Mouse (Mus musculus) brain, embryonic 14.5 days (tissue): ENCODE results near the gene Jtb. TPM values are rescaled to one million over a fixed set of nuclear protein-coding genes. Genes with fewer than 3 reads are reported as not detected.

Source experiments
- DNase-seq: peaks from one replicate; pipeline ENCODE4 v3.0.0-alpha.2; 2011; ENCODE audit warnings: low read depth
- CTCF ChIP-seq: fragments of 200-500 bp; IDR thresholded peaks from 2 replicates; pipeline ENCODE4 v1.5.1; 2012; ENCODE audit warnings: inconsistent platforms, mild to moderate bottlenecking, moderate library complexity, borderline replicate concordance; ENCODE audit not compliant: insufficient read depth, insufficient read length; ENCODE audit errors: extremely low read depth
- POLR2A ChIP-seq: fragments of 200-500 bp; IDR thresholded peaks from 2 replicates; pipeline ENCODE4 v1.6.1; 2012; ENCODE audit warnings: mild to moderate bottlenecking, inconsistent platforms, borderline replicate concordance; ENCODE audit not compliant: poor library complexity, insufficient read depth, insufficient read length, severe bottlenecking; ENCODE audit errors: extremely low read depth
- polyA plus RNA-seq: library from polyadenylated mRNA; depleted of rRNA; stranded (reverse); fragments of >200 nt; gene quantifications from 2 replicates; pipeline ENCODE4 v1.2.3, GENCODE M21; 2012

Jtb gene
- polyA plus RNA-seq, 1 experiment = 48.4 TPM

- TF ChIP-seq CTCF (no peak), POLR2A (no peak)
- DNase-seq = no peak
These were observed 35.7 kb downstream of the Jtb start for GRCm38 (mm10) chr3:90266901-90267775.

DNA sequence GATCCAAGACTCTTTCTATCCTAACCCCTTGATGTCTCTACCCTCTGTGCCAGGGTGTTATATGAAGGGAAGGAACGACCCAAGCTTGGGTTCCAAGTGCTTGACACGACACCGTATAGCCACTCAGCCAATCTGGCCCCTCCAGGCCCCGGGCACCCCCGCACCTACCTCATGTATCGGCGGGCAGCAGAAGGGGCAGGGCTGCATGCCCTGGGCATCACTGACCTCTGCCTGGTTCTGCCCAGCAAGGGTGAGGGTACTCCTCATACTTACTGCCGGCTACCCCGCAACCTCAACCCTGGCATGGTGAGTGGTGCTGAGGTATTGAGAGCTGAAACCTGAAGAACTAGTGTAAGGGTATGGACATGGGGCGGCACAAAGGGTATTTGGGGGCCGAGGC, 36.8 kb downstream of the Jtb start:
- no peak for TF ChIP-seq CTCF
- TF ChIP-seq POLR2A = no peak

DNA sequence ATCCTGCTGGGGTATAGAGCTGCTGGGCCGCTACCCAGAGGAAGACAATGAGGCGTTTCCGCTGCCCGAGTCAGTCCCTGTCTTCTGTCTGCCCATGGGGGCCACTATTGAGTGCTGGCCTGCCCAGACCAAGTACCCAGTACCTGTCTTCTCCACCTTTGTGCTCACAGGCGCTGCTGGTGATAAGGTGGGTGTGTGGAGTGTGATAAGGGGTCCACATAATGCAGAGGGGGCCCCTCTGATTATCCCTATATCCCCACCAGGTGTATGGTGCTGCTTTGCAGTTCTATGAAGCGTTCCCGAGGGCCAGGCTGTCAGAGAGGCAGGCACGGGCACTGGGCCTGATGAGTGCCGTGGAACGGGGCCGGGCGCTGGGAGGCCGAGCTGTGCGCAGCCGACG, 37.6 kb downstream of the Jtb start:
- DNase-seq = no peak
- TF ChIP-seq POLR2A (no peak), CTCF (no peak)

More for the DNA sequence above, 36.8 kb downstream of the Jtb start:
- no peak for DNase-seq

DNA sequence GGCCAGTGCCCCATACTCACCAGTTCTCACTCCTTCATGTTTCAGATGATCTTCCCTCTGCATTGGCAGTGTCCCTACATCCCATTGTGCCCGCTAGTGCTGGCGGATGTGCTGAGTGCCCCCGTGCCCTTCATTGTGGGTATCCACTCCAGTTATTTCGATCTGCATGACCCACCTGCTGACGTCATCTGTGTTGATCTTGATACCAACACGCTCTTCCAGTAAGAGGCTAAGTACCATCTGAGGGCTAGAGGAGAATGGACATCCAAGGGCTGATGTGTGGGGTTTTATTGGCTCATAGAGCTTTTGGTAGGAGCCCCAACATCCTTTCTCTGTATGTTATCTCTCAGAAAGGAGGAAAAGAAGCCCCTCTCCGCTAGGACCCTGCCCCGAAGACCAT, 39.4 kb downstream of the Jtb start:
- no peak for TF ChIP-seq POLR2A
- TF ChIP-seq CTCF = no peak
- DNase-seq = no peak

GRCm38 (mm10) chr3:90272170-90272569, 40.8 kb downstream of the Jtb start:
- no peak for DNase-seq
- TF ChIP-seq POLR2A (no peak), CTCF (no peak)

- no peak for DNase-seq
- no peak for TF ChIP-seq CTCF
These were observed 42.5 kb downstream of the Jtb start for GRCm38 (mm10) chr3:90273855-90274254.

- no peak for DNase-seq
- TF ChIP-seq POLR2A (no peak), CTCF (no peak)
These were observed 43.9 kb downstream of the Jtb start for GRCm38 (mm10) chr3:90275286-90275685.

DNA sequence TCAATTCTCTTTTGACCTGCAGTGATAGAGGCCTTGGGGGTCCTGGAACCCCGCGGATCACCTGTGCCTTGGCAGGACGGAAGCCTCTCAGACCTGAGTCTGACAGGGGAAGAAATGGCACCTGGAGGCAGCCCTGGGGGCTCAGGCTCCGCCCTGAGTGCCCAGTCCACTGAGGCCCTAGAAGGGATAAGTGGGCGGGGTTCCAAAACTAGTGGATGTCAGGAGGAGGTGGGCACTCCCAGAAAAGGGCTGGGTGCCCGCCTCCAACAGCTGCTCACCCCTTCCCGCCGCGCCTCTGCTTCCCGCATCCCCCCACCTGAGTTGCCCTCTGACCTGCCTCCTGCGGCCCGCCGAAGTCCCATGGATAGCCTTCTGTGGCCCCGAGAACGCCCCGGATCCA, 45.5 kb downstream of the Jtb start:
- TF ChIP-seq POLR2A = no peak
- TF ChIP-seq CTCF = no peak
- DNase-seq = no peak

DNA sequence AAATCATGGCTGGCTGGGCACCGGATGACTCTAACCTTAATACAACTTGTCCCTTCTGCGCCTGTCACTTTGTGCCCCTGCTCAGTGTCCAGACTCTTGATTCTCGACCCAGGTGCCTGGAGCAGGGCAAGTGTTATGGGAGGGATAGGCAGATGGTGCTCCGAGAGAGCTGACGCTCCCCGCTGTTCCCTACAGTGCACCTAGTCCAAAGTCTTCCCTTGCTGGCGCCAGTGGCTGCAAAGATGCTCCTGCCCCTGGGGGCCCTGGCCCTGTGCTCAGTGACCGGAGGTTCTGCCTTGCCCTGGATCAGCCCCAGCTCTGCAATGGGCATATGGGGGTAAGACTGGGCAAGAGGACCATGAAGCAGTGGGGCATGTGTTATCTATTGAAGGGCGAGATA, 46.4 kb downstream of the Jtb start:
- TF ChIP-seq POLR2A = no peak
- no peak for TF ChIP-seq CTCF
- no peak for DNase-seq

- TF ChIP-seq POLR2A = no peak
- DNase-seq = no peak
These were observed 46.8 kb downstream of the Jtb start for GRCm38 (mm10) chr3:90278211-90278610.

DNA sequence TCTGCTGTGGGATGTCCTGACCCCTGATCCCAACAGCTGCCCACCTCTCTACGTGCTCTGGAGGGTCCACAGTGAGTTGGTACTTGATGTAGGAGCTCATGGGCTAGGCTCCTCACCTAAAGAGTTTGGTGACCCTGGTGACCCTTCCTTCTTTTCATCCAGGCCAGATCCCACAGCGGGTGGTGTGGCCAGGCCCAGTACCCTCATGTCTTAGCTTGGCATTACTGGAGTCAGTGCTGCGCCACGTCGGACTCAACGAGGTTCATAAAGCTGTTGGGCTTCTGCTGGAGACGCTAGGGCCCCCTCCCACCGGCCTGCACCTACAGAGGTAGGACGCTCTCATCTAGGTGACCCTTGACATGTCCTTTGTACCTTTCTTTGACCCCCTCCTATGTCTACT, 47.8 kb downstream of the Jtb start:
- TF ChIP-seq POLR2A (no peak), CTCF (no peak)
- DNase-seq = no peak

DNA sequence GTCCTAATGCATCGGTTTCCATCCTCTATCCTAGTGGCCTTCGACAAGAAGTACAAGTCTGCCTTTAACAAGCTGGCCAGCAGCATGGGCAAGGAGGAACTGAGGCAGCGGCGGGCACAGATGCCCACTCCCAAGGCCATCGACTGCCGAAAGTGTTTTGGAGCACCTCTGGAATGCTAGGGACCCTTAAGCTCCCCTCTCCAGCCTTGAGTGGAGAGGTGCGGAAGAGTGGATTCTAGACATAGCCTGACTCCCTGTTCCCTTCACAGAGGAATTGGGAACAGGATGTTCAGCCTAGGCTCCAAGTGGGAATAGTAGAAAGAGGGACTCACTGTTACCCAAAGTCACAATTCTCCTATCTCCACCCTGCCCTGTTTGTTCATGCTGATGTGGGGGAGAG, 48.3 kb downstream of the Jtb start:
- DNase-seq = no peak
- TF ChIP-seq POLR2A (no peak), CTCF (no peak)
